Mouse (Mus musculus) cerebellum, adult 2 months (tissue): ENCODE results near the gene Wdr25. TPM values are rescaled to one million over a fixed set of nuclear protein-coding genes. Genes with fewer than 3 reads are reported as not detected.

Source experiments
- DNase-seq, 2 experiments: peaks; one replicate each; pipeline ENCODE4 v3.0.0; 2021
- H3K27ac ChIP-seq: fragments of 200-500 bp; 2 replicates; pipeline ENCODE4 v1.5.1; 2012; ENCODE audit warnings: low read length, control low read depth, inconsistent platforms; ENCODE audit not compliant: insufficient read depth
- H3K27me3 ChIP-seq: fragments of 200-500 bp; 2 replicates; pipeline ENCODE4 v1.6.1; 2012; ENCODE audit warnings: inconsistent platforms, mild to moderate bottlenecking, low read length, moderate library complexity; ENCODE audit not compliant: control insufficient read depth, insufficient read depth
- H3K4me1 ChIP-seq: fragments of 200-500 bp; 2 replicates; pipeline ENCODE4 v1.6.1; 2011; ENCODE audit warnings: low read length; ENCODE audit not compliant: control insufficient read depth, insufficient read depth
- H3K4me3 ChIP-seq: fragments of 200-500 bp; replicated peaks from 2 replicates; pipeline ENCODE3; 2011; ENCODE audit warnings: mild to moderate bottlenecking, low read depth, low read length, control low read depth; ENCODE audit not compliant: insufficient read depth
- CTCF ChIP-seq: fragments of 200-500 bp; IDR thresholded peaks from 2 replicates; pipeline ENCODE4 v1.5.1; 2011; ENCODE audit warnings: low read depth, mild to moderate bottlenecking, control low read depth, low read length, moderate library complexity, borderline replicate concordance; ENCODE audit not compliant: insufficient read depth
- POLR2A ChIP-seq: fragments of 200-500 bp; IDR thresholded peaks from 2 replicates; pipeline ENCODE4 v1.6.1; 2011; ENCODE audit warnings: low read length, control low read depth, borderline replicate concordance; ENCODE audit not compliant: insufficient read depth
- WGBS: fragments of 180-500 bp; shearing (Covaris S2); methylation state at CpG from one replicate; pipeline ENCODE4 v1.1.7; 2018; 5-methylcytosine and 5-hydroxymethylcytosine counted together
- polyA plus RNA-seq: library from polyadenylated mRNA; depleted of rRNA; stranded (reverse); fragments of >200 nt; gene quantifications from 2 replicates; pipeline ENCODE4 v1.2.3, GENCODE M21; 2012

Wdr25 gene
- polyA plus RNA-seq, 1 experiment: 16.0 TPM

DNA sequence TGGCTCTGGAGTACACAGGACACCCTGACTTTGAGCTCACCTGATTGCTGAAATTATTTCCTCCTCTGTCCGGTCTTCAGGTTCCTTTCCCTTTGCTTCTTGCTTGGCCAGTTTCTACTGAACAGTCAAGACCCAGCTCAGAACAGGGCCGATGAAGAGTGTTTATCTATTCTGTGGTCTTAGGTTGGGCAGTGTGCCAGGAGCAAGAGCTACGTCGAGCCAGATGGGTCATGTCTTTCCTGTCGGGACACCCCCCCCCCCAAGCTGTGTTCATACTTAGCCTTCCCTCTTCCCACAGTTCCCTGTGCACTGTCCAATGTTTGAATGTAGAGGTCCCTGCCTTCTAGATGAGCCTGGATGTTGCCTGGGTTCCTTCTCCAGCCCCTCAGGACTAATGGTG is 7.9 kb downstream of the Wdr25 start:
- Histone ChIP-seq H3K4me1 (no peaks in the 10 kb centered on the region), H3K27ac (no peak overlapping the region), H3K27me3 (no peaks in the 10 kb centered on the region), H3K4me3 (no peak overlapping the region)
- WGBS: 42% methylated on average over 5 of the region's 5 CpGs
- no peak for DNase-seq
- TF ChIP-seq CTCF: no peak
- TF ChIP-seq POLR2A: no peak

DNA sequence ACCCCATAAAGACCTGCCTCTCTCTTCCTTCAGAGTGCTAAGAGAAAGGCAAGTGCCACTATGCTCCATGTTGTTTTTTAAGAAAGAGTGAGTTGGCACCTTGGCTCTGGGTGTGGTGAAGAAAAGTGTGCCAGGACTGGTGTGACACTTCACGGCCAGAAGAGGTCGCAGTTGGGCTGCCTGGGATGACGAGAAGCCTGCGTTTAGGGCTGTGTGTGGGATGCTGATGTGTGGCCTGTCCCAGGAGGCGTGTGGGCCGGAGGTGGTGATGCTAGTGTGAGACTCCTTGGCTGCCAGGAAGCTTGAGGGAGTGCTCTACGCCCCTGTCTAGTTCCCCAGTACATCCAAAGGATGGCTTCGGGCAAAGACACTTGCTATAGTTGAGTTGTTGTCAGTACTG is 9.5 kb downstream of the Wdr25 start:
- Histone ChIP-seq H3K4me3 (no peak overlapping the region), H3K4me1 (no peaks in the 10 kb centered on the region), H3K27ac (no peak overlapping the region), H3K27me3 (no peaks in the 10 kb centered on the region)
- TF ChIP-seq POLR2A (no peak), CTCF (peak; percentile 94)
- DNase-seq: peak; percentile 48 to 70
- WGBS: 13% methylated on average over 8 of the region's 8 CpGs

DNA sequence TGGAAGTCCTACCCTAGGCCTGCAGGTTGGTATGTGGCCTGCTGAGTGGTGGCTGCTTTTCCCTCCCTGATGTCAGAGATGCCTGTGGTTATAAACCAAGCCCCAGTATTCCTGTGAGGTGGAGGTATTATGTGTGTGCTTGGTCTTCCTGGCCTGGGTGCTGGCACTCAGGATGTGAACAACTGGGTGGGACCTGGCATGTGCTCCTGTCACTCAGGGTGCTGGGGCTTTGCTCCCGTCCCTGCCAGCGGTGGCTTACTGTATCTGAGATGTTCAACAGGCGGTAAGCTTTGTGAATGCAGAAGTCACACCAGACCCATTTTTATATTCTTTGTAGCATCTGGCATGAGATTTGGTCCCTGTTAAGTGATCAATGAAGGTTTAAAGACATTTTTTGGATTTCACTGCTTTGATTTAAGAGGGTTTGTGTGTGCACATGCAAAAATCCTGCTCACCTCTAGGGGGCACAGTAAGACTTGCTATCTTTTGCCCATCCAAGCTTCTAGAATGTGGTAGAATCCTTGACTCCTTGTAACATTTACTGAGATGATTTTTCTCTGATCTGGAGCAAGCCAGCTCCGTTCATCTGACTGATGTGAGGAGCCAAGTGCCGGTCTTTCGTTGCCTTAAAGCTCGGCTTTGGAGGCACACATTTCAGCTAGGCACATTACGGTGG is 10.3 kb downstream of the Wdr25 start:
- TF ChIP-seq CTCF (peak; percentile 54; the same call in 1 of the 2 replicates), POLR2A (no peak)
- WGBS: 65% methylated on average over 8 of the region's 8 CpGs
- H3K27me3 ChIP-seq: no peaks in the 10 kb centered on the region
- H3K27ac ChIP-seq: no peak overlapping the region
- no peaks in the 10 kb centered on the region for H3K4me1 ChIP-seq
- peak; percentile 60 to 63 for DNase-seq
- no peak overlapping the region for H3K4me3 ChIP-seq

DNA sequence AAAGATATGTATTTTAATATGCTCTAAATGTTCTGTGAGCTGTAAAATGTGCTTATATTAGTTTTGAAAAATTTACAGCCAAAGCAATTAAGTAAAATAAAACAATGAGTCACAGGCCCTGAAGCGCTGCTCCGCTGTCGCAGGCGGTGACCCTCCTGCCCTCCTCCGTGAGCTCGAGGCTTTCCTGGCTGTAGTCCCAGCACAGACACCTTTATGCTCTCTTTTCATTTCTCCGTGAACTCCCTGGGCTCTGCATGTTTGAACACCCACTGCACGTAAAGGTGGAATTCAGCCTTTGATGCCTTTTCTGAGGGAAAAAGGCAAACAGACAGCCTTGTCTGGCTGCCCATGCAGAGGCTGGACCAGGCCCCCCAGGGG is 10.8 kb downstream of the Wdr25 start:
- TF ChIP-seq POLR2A: no peak
- no peak for TF ChIP-seq CTCF
- peak in 1 of 2 experiments; percentile 22 for DNase-seq
- no peak overlapping the region for H3K4me3 ChIP-seq
- no peaks in the 10 kb centered on the region for H3K4me1 ChIP-seq
- no peaks in the 10 kb centered on the region for H3K27me3 ChIP-seq
- no peak overlapping the region for H3K27ac ChIP-seq
- 62% methylated on average over 8 of the region's 8 CpGs for WGBS

DNA sequence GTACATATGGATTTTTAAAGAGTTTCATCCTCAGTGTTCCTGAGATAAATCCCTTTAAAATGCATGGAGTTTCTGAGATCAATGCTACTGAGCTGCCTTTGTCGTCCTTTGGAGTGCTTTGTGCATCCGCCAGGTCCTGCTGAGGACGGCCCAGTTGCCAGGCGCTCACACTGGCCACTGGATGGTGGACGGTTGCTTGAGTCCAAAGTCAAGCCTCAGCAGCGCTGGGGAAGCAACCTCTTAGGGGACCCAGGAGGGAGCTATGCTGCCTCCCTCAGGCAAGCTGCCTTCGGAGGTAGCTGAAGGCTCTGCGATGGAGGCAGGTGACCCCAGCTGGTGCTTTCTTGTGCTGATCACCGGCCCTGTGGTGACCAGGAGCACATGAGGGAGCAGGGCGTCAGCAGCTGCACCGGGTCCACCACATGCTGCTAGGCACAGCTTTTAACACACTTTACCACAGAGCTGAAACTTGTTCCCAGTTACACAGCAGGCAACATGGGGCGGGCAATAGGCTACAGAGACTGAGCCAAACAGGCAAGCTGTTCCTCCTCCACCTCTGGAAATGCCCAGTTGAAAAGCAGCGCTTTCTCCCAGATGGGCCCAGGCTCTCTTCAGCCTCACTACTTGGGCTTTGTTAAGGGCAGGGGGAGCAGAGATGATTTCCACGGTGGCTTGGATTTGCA is 12.3 kb downstream of the Wdr25 start:
- Histone ChIP-seq H3K27ac (no peak overlapping the region), H3K27me3 (no peaks in the 10 kb centered on the region), H3K4me1 (no peaks in the 10 kb centered on the region), H3K4me3 (no peak overlapping the region)
- TF ChIP-seq CTCF (no peak), POLR2A (no peak)
- 41% methylated on average over 14 of the region's 14 CpGs for WGBS
- DNase-seq: no peak

DNA sequence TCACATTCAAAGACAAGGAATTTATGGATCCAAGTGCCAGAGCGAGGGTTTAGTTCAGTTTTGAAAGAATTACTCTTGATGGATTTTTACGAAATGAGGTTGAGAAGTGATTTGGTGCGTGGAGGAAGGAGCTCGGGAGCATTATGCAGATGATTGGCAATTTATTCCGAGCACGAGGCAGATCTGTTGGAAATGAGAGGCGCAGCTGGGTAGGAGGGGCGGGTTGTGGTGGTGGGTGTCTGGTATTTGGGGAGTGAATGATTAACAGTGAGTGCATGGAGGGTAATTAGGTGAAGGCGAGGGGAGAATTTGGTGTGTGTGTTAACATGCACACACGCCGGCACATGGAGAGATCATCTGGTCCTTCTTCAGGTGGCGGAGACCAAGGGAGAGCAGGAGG is 13.0 kb downstream of the Wdr25 start:
- no peak overlapping the region for H3K4me3 ChIP-seq
- H3K27ac ChIP-seq: no peak overlapping the region
- peaks cover 4% of the 10 kb centered on the region for H3K4me1 ChIP-seq
- TF ChIP-seq CTCF (no peak), POLR2A (no peak)
- 68% methylated on average over 12 of the region's 12 CpGs for WGBS
- no peaks in the 10 kb centered on the region for H3K27me3 ChIP-seq
- no peak for DNase-seq

DNA sequence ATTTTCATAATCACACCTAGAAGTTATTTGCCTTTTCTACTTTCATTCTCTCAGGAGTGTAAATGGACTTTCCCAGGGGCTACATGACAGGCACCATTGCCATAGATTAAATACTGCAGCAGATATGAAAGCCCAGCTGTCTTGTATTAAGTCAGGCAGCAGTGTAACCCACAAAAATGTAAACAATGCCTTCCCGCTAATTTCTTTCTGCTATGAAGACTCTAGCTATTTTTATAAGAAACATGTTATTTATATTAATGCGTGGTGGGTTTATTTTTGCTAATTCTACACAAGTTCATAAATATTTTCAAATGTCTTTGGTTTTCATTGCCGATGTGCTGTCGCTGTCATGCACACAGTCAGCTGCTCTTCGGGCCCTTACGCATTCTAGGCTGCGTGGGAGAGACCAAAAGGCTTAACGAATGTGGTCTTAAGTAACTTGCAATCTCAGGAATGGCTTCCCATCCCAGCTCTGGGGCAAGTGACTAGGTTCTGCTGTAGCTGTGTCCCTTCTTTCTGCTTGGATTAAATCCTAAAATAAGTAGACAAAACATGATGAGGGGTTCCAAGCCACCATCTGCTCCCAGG is 16.5 kb downstream of the Wdr25 start:
- no peak overlapping the region for H3K27ac ChIP-seq
- TF ChIP-seq CTCF: no peak
- no peak for TF ChIP-seq POLR2A
- no peak for DNase-seq
- no peak overlapping the region for H3K4me3 ChIP-seq
- H3K4me1 ChIP-seq: peaks cover 9% of the 10 kb centered on the region
- 92% methylated on average over 8 of the region's 8 CpGs for WGBS
- no peaks in the 10 kb centered on the region for H3K27me3 ChIP-seq

DNA sequence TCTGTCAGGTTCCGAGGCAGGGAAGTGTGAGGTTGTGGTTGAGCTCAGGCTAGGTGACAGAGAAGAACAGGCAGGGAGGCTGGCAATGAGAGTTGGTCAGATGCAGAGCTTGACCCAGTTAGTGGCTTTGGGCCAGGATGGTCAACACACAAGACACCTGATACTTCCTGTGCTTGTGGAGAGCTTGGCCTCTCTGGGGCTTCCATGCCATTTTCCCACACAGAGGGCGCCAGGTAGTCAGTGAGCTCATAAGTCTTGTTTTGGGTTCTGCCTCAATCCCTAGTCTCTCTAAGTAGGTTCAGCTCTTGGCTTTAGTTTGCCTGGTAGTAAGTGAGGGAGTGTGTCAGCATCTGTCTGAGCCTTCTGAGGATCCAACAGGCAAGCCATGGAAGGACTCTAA is 19.0 kb downstream of the Wdr25 start:
- no peak for TF ChIP-seq CTCF
- no peak for TF ChIP-seq POLR2A
- WGBS: 88% methylated on average over 2 of the region's 2 CpGs
- no peak for DNase-seq
- Histone ChIP-seq H3K4me1 (peaks cover 9% of the 10 kb centered on the region), H3K4me3 (no peak overlapping the region), H3K27me3 (no peaks in the 10 kb centered on the region; the same call in 1 of the 2 replicates), H3K27ac (no peak overlapping the region)
